Mouse (Mus musculus) gastrocnemius, postnatal 10 days (tissue): ENCODE data around the gene Pid1. TPM values are rescaled to one million over a fixed set of nuclear protein-coding genes. Genes with fewer than 3 reads are reported as not detected.
"Not testable (repeated sequence)": the region's sequence is repeated elsewhere in the genome, so short reads cannot be mapped to it uniquely, and the experiment has no call there.

Experiments used
- DNase-seq: peaks from one replicate; pipeline ENCODE4 v3.0.0; 2021; ENCODE audit warnings: mixed read lengths
- total RNA-seq, 2 experiments: library from RNA; stranded (reverse); gene quantifications; 2 replicates each; pipeline ENCODE4 v1.2.3; 2021

Pid1 gene
- total RNA-seq, 2 experiments from 2014 or later, result 18.7 to 25.0 TPM

- DNase-seq, result peak; percentile 36
Measured at GRCm38 (mm10) chr1:84359611-84360500, 4.1 kb downstream of the Pid1 start.

GRCm38 (mm10) chr1:84357216-84357615 is 6.8 kb downstream of the Pid1 start:
- no peak for DNase-seq

- no peak for DNase-seq
Measured at GRCm38 (mm10) chr1:84350262-84350661, 13.7 kb downstream of the Pid1 start.

GRCm38 (mm10) chr1:84347796-84348476 is 16.0 kb downstream of the Pid1 start:
- DNase-seq, result no peak

GRCm38 (mm10) chr1:84332797-84333196 is 31.2 kb downstream of the Pid1 start:
- DNase-seq, result not testable (repeated sequence)

- not testable (repeated sequence) for DNase-seq
Measured at GRCm38 (mm10) chr1:84331861-84332260, 32.1 kb downstream of the Pid1 start.

GRCm38 (mm10) chr1:84325309-84325708 is 38.7 kb downstream of the Pid1 start:
- peak; percentile 57 for DNase-seq

GRCm38 (mm10) chr1:84321327-84321726 is 42.7 kb downstream of the Pid1 start:
- no peak for DNase-seq

GRCm38 (mm10) chr1:84318569-84318968 is 45.4 kb downstream of the Pid1 start:
- DNase-seq, result no peak

- DNase-seq, result no peak
Measured at GRCm38 (mm10) chr1:84317827-84318226, 46.2 kb downstream of the Pid1 start.

- no peak for DNase-seq
Measured at GRCm38 (mm10) chr1:84309966-84310460, 54.0 kb downstream of the Pid1 start.

GRCm38 (mm10) chr1:84305713-84306421 is 58.1 kb downstream of the Pid1 start:
- no peak for DNase-seq

- DNase-seq, result no peak
Measured at GRCm38 (mm10) chr1:84302788-84303187, 61.2 kb downstream of the Pid1 start.

GRCm38 (mm10) chr1:84299719-84300118 is 64.3 kb downstream of the Pid1 start:
- DNase-seq, result no peak

GRCm38 (mm10) chr1:84286682-84287111 is 77.3 kb downstream of the Pid1 start:
- peak; percentile 25 for DNase-seq

- DNase-seq, result no peak
Measured at GRCm38 (mm10) chr1:84285620-84286019, 78.4 kb downstream of the Pid1 start.

- DNase-seq, result peak; percentile 65
Measured at GRCm38 (mm10) chr1:84284293-84285068, 79.5 kb downstream of the Pid1 start.

GRCm38 (mm10) chr1:84283119-84283518 is 80.9 kb downstream of the Pid1 start:
- peak; percentile 15 for DNase-seq

- no peak for DNase-seq
Measured at GRCm38 (mm10) chr1:84280171-84280570, 83.8 kb downstream of the Pid1 start.

GRCm38 (mm10) chr1:84278359-84279255 is 85.4 kb downstream of the Pid1 start:
- no peak for DNase-seq

- no peak for DNase-seq
Measured at GRCm38 (mm10) chr1:84272951-84273350, 91.0 kb downstream of the Pid1 start.
